Mouse (Mus musculus): ENCODE results near the gene Nop10. TPM values are rescaled to one million over a fixed set of nuclear protein-coding genes. Genes with fewer than 3 reads are reported as not detected.
"Not testable (repeated sequence)": the region's sequence is repeated elsewhere in the genome, so short reads cannot be mapped to it uniquely, and the experiment has no call there.

Nop10 gene
- polyA plus RNA-seq, 1 experiment from 2014 or later: 164 TPM

DNA sequence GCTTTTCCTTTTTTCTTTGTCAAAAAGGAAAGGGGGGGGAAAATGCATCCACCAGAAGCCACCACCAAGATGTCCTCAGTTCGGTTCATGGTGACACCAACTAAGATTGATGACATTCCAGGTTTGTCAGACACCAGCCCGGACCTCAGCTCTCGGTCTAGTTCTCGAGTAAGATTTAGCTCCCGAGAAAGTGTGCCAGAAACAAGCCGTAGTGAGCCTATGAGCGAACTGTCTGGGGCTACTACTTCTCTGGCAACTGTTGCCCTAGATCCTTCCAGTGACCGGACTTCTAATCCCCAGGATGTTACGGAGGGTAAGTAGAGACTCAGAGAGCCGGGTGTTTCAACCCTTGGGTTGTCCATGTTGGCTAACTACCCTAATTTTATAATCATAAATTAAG, 5.1 kb downstream of the Nop10 start:
- no peaks in the 10 kb centered on the region for H3K9me3 ChIP-seq
- peak overlapping the region; percentile 78 for H3K9ac ChIP-seq (replicated peaks)
- no peaks in the 10 kb centered on the region for H3K27me3 ChIP-seq
- H3K4me1 ChIP-seq: peaks cover 60% of the 10 kb centered on the region
- 0 out of 2 replicates have a peak overlapping the region, but pooled peaks have one; percentile 90 for H3K27ac ChIP-seq (replicated peaks)
- H3K4me2 ChIP-seq (replicated peaks): peak overlapping the region; percentile 72
- peak overlapping the region; percentile 66 for H3K4me3 ChIP-seq
- WGBS: 48% methylated on average over 10 of the region's 10 CpGs
- no peak for ATAC-seq (replicated peaks)
- no peaks in the 10 kb centered on the region for H3K36me3 ChIP-seq

DNA sequence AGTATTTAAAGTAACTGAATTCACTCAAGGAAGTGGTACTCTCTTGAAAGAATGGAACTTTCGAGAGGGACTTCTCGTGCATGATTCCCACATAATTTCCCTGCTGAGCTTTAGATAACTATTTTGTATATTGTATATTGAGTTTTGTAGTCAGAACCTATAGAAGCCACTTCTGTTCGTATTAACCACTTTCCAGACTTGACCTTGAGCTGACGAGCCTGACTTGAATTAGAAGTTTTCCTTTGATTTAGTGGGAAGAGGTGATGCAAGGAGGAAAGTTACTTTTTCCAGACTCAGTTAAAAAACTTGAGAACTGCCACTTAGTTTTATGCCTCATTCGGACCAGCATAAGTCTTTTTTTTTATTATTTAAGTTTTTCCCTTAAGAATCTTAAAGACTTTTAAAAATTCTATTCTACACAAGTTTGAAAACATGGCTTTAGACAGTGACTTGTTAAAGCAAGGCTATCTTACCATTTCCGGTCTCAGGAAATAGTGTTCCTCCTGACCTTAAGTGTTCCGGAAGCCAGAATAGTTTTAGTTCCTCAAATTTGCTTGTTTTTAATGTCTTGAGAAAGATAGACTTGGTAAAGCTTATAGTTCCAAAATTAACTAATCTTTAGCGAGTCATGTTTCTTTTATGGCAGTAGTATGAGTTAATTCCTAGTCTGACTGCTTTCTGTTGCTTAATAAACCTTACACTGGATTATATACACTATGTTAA, 6.0 kb downstream of the Nop10 start:
- peak overlapping the region; percentile 66 for H3K4me3 ChIP-seq
- H3K36me3 ChIP-seq: no peaks in the 10 kb centered on the region
- ATAC-seq (replicated peaks): no peak
- no peak overlapping the region for H3K27ac ChIP-seq (replicated peaks)
- peaks cover 57% of the 10 kb centered on the region for H3K4me1 ChIP-seq
- H3K4me2 ChIP-seq (replicated peaks): peak overlapping the region; percentile 72
- 76% methylated on average over 8 of the region's 8 CpGs for WGBS
- no peaks in the 10 kb centered on the region for H3K27me3 ChIP-seq
- 0 out of 2 replicates have a peak overlapping the region, but pooled peaks have one; percentile 78 for H3K9ac ChIP-seq (replicated peaks)
- H3K9me3 ChIP-seq: no peaks in the 10 kb centered on the region

DNA sequence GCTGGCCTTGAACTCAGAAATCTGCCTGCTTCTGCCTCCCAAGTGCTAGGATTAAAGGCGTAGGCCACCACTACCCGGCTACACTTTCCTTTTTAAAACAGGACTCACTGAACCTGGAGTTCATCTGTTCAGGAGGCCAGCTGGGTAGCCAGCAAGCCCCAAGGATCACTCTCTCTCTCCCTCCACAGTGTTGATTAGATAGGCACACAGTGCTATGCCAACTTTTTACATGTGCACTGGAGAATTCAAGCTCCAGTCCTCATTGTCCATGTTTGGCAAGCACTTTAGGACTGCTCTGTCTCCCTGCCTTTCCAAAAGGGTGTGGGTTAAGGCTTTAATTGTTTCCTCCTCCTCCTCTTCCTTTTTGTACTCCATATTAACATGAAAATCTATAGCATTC, 8.3 kb downstream of the Nop10 start:
- no peak for ATAC-seq (replicated peaks)
- Histone ChIP-seq H3K9me3 (no peaks in the 10 kb centered on the region), H3K4me3 (no peak overlapping the region), H3K27ac (replicated peaks) (no peak overlapping the region), H3K36me3 (no peaks in the 10 kb centered on the region), H3K9ac (replicated peaks) (no peak overlapping the region), H3K4me2 (replicated peaks) (peak overlapping the region; percentile 10; the same call in 1 of the 2 replicates), H3K4me1 (peaks cover 46% of the 10 kb centered on the region), H3K27me3 (no peaks in the 10 kb centered on the region)
- 98% methylated on average over 2 of the region's 2 CpGs for WGBS

DNA sequence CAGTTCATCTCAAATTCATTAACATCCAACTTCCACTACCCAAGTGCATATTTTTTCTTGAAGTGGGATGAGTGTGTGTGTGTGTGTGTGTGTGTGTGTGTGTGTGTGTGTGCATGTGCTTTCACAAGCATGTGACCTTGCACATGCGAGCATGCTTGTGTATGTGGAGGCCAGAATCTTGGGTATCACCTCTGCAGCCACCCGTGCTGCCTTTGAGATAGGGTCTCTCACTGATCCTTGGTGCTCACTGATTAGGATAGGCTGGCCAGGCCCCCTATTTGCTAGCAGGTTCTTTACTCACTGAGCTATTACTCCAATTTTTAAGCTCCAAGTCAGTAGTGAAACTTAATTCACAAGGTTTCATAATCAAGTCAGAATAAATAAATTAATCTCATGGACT, 11.2 kb downstream of the Nop10 start:
- 92% methylated on average over 2 of the region's 2 CpGs for WGBS
- Histone ChIP-seq H3K4me2 (replicated peaks) (no peak overlapping the region), H3K4me1 (peaks cover 26% of the 10 kb centered on the region), H3K36me3 (no peaks in the 10 kb centered on the region), H3K9me3 (no peaks in the 10 kb centered on the region), H3K9ac (replicated peaks) (no peak overlapping the region), H3K4me3 (no peak overlapping the region), H3K27me3 (no peaks in the 10 kb centered on the region), H3K27ac (replicated peaks) (no peak overlapping the region)
- no peak for ATAC-seq (replicated peaks)

DNA sequence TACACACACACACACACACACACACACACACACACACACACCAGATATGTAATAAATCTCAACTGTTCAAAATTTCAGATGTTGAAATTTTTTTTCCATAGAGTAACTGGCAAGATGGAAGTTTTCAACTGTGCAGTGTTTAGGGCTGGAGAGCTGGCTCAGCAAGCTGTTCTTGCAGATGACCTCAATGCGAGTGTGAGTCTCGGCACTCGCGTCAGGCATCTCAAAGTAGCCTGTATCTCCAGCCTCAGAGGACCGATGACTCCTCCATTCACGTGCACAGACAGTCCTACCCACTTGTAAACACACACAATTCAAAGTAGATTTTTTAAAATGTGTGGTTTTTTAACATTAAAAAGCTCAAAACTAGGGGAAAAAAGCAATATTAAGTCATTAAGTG, 11.7 kb downstream of the Nop10 start:
- Histone ChIP-seq H3K4me3 (no peak overlapping the region), H3K9me3 (no peaks in the 10 kb centered on the region), H3K27ac (replicated peaks) (no peak overlapping the region), H3K4me1 (peaks cover 22% of the 10 kb centered on the region), H3K4me2 (replicated peaks) (no peak overlapping the region), H3K36me3 (no peaks in the 10 kb centered on the region), H3K27me3 (no peaks in the 10 kb centered on the region), H3K9ac (replicated peaks) (no peak overlapping the region)
- 92% methylated on average over 6 of the region's 6 CpGs for whole genome bisulfite sequencing
- ATAC-seq (replicated peaks): no peak

DNA sequence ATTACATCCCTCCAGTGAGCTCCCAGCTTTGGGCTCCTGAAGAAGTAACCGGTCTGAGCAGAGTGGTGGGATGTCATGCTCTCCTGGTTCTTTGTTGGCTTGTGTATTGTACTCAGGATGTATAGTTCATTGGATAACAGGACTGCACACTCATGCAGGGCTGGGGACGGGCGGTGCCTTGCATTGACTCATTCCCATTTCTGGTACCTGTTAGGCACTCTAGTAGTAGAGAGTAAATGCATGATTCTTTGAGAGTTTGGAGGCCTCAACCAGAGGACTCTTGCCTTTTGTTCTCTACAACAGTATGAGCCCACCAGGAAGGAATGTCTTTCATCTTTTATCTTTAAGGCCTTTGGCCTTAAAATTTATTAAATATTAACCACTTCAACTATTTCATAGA, 15.1 kb downstream of the Nop10 start:
- H3K9ac ChIP-seq (replicated peaks): no peak overlapping the region
- no peak overlapping the region for H3K4me3 ChIP-seq
- 0 out of 2 replicates have a peak, but pooled peaks cover under 1% of the 10 kb centered on the region for H3K4me1 ChIP-seq
- WGBS: 94% methylated on average over 3 of the region's 3 CpGs
- ATAC-seq (replicated peaks): no peak
- H3K4me2 ChIP-seq (replicated peaks): no peak overlapping the region
- H3K9me3 ChIP-seq: no peaks in the 10 kb centered on the region
- no peak overlapping the region for H3K27ac ChIP-seq (replicated peaks)
- H3K36me3 ChIP-seq: no peaks in the 10 kb centered on the region
- H3K27me3 ChIP-seq: no peaks in the 10 kb centered on the region

DNA sequence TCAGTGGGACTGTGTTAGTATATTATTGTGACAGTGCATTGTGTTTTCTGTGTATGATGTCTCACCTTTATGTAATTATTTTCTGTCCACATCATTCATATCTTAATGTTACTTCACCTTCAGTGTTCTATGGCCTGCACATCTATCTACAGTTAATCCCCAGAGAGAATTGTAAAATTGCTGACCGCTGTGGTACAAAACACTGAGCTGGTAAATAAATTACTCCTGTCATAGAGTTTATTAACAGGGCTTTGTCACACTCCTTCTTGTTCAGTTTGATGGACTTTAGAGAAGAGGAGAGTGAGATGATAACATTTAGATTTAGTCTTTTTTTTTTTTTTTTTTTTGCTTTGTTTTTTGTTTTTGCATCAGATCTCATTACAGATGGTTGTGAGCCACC, 21.1 kb downstream of the Nop10 start:
- no peaks in the 10 kb centered on the region for H3K27me3 ChIP-seq
- H3K4me2 ChIP-seq (replicated peaks): no peak overlapping the region
- H3K9me3 ChIP-seq: no peaks in the 10 kb centered on the region
- no peak overlapping the region for H3K27ac ChIP-seq (replicated peaks)
- H3K36me3 ChIP-seq: no peaks in the 10 kb centered on the region
- no peak overlapping the region for H3K4me3 ChIP-seq
- peaks cover 12% of the 10 kb centered on the region for H3K4me1 ChIP-seq
- no peak overlapping the region for H3K9ac ChIP-seq (replicated peaks)
- no peak for ATAC-seq (replicated peaks)
- WGBS: 94% methylated on average over 1 of the region's 1 CpGs

DNA sequence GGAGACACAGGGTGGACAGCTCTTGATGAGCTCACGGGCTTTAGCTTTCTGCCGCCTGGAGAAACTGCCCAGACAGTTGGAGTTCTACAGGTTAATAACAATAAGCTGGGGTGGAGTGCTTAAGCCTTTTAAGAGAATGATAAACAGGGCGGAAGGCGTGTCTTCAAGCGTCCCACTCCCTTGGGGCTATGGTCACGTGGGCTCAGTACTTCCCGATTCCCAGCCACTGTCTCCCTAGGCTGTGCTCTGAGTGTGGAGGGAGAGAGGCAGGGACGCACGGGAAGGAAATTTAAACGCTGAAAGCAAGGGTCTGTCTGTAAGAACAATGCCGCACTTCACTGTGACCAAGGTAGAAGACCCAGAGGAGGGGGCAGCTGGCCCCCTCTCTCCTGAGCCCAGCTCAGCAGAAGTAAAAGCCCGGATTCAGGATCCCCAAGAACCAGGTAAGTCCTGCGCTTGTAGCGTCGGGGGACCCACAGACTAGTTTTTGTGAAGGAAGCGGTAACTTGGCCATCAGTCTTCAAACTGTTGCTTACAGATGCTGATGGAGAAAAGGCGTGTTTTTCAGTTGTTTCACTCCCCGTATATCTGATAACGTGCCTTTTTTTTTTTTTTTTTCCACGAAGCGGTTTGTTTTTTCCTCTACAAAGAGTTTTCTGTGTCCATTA, 22.8 kb downstream of the Nop10 start:
- H3K4me1 ChIP-seq: peaks cover 12% of the 10 kb centered on the region
- H3K36me3 ChIP-seq: no peaks in the 10 kb centered on the region
- no peaks in the 10 kb centered on the region for H3K9me3 ChIP-seq
- 1% methylated on average over 21 of the region's 21 CpGs for WGBS
- no peak overlapping the region for H3K27ac ChIP-seq (replicated peaks)
- H3K4me3 ChIP-seq: peak overlapping the region; percentile 40
- no peaks in the 10 kb centered on the region for H3K27me3 ChIP-seq
- H3K9ac ChIP-seq (replicated peaks): peak overlapping the region; percentile 51
- peak overlapping the region; percentile 77 for H3K4me2 ChIP-seq (replicated peaks)
- ATAC-seq (replicated peaks): peak; percentile 91

DNA sequence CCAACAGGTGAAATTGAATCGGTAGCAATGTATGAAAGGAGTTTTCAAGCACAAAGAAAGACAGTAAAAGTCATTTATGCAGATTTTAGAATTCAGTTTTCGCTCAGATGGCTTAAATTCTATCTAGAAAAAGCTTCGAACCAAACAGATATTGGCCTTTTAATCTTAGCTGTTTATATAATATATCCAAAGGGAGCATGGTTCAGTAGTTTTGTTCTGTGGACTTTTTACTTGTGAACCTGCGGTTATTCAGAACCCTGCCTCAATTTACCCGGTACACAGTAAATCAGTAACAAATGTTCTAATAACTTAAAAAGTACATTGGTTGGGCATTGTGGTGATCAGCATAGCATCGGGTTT, 23.3 kb downstream of the Nop10 start:
- Histone ChIP-seq H3K27ac (replicated peaks) (no peak overlapping the region), H3K4me2 (replicated peaks) (peak overlapping the region; percentile 77), H3K27me3 (no peaks in the 10 kb centered on the region), H3K4me1 (peaks cover 12% of the 10 kb centered on the region), H3K36me3 (no peaks in the 10 kb centered on the region), H3K9me3 (no peaks in the 10 kb centered on the region), H3K9ac (replicated peaks) (peak overlapping the region; percentile 51; the same call in 1 of the 2 replicates), H3K4me3 (peak overlapping the region; percentile 40; the same call in 1 of the 2 replicates)
- no peak for ATAC-seq (replicated peaks)
- 59% methylated on average over 6 of the region's 6 CpGs for WGBS

DNA sequence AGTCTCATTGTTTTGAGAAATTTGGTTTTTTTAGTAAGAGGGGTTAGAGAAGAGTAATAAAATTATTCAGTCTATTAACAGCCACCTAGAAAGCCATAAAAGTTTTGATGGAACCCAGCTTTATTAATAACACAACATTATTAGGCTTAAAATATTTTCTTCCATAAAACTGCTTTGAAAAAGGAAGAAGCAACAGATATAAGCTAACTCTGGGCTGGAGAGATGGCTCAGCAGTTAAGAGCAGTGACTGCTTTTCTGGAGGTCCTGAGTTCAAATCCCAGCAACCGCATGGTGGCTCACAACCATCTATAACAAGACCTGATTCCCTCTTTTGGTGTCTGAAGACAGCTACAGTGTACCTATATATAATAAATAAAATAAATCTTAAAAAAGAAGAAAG, 24.3 kb downstream of the Nop10 start:
- peaks cover 12% of the 10 kb centered on the region for H3K4me1 ChIP-seq
- H3K27ac ChIP-seq (replicated peaks); H3K36me3 ChIP-seq; H3K27me3 ChIP-seq; H3K9ac ChIP-seq (replicated peaks); ATAC-seq (replicated peaks); H3K4me3 ChIP-seq; H3K9me3 ChIP-seq; H3K4me2 ChIP-seq (replicated peaks): not testable (repeated sequence)
- 95% methylated on average over 1 of the region's 1 CpGs for WGBS

DNA sequence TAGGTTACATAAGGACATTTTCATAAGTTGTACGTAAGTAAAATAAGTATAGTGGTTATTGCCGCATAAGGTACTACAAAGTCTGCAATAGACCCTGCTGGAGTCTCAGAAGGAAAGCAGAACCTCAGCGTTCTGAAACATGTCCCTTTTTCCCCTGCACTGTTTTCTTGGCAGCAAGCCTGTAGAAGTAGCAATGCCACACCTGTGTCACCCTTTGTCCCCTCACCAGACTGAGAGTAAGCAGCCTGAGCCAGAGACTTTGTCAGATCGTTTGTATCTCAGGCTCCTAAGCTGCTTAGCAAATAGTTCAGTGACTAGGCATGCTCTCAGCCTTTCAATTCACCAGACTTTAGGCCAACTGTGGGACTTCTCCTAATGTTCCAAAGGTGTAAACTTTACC, 25.3 kb downstream of the Nop10 start:
- Histone ChIP-seq H3K4me2 (replicated peaks) (no peak overlapping the region), H3K27ac (replicated peaks) (no peak overlapping the region), H3K9ac (replicated peaks) (no peak overlapping the region), H3K36me3 (no peaks in the 10 kb centered on the region), H3K4me3 (no peak overlapping the region), H3K4me1 (peaks cover 12% of the 10 kb centered on the region), H3K9me3 (no peaks in the 10 kb centered on the region), H3K27me3 (no peaks in the 10 kb centered on the region)
- no peak for ATAC-seq (replicated peaks)
- WGBS: 56% methylated on average over 4 of the region's 4 CpGs

DNA sequence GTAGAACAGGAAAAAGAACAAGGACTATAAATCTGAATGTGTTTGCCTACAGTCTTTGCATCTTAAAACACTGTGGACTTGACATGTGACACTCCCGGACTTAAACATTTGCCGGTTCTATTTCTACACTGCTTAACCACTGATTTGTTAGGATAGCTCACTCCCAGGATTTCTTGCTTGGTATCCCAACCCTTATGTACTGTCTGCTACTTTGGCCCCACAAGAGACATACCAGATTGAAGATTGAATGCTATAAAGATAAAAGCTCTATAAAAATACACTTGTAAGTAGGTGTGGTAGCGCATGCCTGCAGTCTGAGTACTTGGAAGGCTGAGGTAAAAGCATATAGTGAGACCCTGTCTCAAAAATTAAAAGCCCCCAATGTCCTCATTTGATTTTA, 27.8 kb downstream of the Nop10 start:
- no peak for ATAC-seq (replicated peaks)
- no peaks in the 10 kb centered on the region for H3K36me3 ChIP-seq
- H3K9ac ChIP-seq (replicated peaks): no peak overlapping the region
- H3K4me3 ChIP-seq: no peak overlapping the region
- no peak overlapping the region for H3K27ac ChIP-seq (replicated peaks)
- no peak overlapping the region for H3K4me2 ChIP-seq (replicated peaks)
- H3K9me3 ChIP-seq: no peaks in the 10 kb centered on the region
- WGBS: 95% methylated on average over 3 of the region's 3 CpGs
- peaks cover 6% of the 10 kb centered on the region for H3K4me1 ChIP-seq
- no peaks in the 10 kb centered on the region for H3K27me3 ChIP-seq
